Mouse (Mus musculus) heart, postnatal 0 days (tissue): ENCODE data around the gene Traf1.

ENCODE experiments used
- CTCF ChIP-seq: IDR thresholded peaks from 2 replicates; pipeline ENCODE4 v1.5.1; 2016; ENCODE audit warnings: antibody characterized with exemption, control low read depth, low read depth
- EP300 ChIP-seq: IDR thresholded peaks from 2 replicates; pipeline ENCODE4 v1.6.1; 2016; ENCODE audit warnings: antibody characterized with exemption, low read depth

DNA sequence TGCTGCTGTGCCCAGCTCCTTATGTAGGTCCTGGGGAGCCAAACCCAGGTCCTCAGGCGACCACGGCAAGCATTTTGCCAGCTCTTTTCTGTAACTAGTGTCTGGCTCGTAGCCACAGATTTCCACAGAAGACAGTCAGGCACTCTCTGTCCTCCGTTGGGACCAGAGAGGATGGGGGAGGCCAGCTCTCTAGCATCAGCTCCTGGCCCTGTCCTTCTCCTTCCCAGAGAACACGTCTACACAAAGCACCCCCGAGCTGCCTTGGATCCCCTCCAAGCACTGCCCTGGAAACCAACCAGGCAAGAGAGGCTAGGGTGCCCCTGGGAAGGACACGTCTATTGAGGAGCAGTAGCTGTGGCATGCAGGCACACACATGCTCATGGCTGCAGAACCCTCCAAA, 7.6 kb upstream of the Traf1 start:
- TF ChIP-seq CTCF = no peak
- TF ChIP-seq EP300 = no peak
